Mouse (Mus musculus) ES-Bruce4 (cell line): ENCODE data around the gene Eef2kmt.

Source experiments
- CTCF ChIP-seq: IDR thresholded peaks from one replicate; pipeline ENCODE4 v1.8.1; 2011; ENCODE audit warnings: low read depth, low read length
- EP300 ChIP-seq: IDR thresholded peaks from 2 replicates; pipeline ENCODE4 v1.6.1; 2011; ENCODE audit warnings: low read depth, low read length; ENCODE audit not compliant: insufficient read depth
- POLR2A ChIP-seq: IDR thresholded peaks from one replicate; pipeline ENCODE4 v1.8.1; 2011; ENCODE audit warnings: low read length; ENCODE audit not compliant: insufficient read depth

DNA sequence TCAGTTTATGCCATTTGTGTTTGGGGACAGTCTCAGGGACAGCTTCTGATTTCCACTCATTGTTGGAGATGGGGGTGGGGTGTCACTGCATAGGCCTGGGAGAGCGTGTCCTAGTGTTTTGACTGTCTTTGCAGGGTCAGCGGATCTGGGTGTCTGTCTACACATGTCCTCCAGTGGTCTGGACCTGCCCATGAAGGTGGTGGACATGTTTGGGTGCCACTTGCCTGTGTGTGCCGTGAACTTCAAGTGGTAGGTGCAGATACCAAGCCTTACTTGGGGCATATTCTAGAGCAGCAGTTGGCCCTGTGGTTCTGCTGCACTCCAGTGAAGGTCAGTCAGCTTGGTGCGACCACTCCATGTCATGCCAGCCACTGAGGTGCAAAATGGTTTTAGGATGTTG lies 13.4 kb downstream of the Eef2kmt start:
- TF ChIP-seq POLR2A (no peak), EP300 (no peak), CTCF (no peak)
